Mouse (Mus musculus) kidney, adult 11 months (tissue): ENCODE data around the gene Ankub1.

ENCODE experiments used
- DNase-seq: peaks from one replicate; pipeline ENCODE4 v3.0.0; 2022

The Ankub1 gene

GRCm38 (mm10) chr3:57692719-57693118 lies at the start of gene Ankub1:
TSS of gene Ankub1 (minus strand) at chr3:57692799.
- DNase-seq, result no peak

- DNase-seq, result no peak
These were observed 47.2 kb upstream of the Ankub1 start for GRCm38 (mm10) chr3:57739830-57740229.

GRCm38 (mm10) chr3:57736419-57737095 lies 44.0 kb upstream of the Ankub1 start:
- DNase-seq, result no peak

- peak; percentile 97 for DNase-seq
These were observed 43.1 kb upstream of the Ankub1 start, which contains the start of gene Rnf13 for GRCm38 (mm10) chr3:57735511-57736370. TSS of gene Rnf13 (plus strand) at chr3:57736062.

- no peak for DNase-seq
These were observed 39.8 kb upstream of the Ankub1 start for GRCm38 (mm10) chr3:57732206-57732915.

- no peak for DNase-seq
These were observed 21.6 kb upstream of the Ankub1 start for GRCm38 (mm10) chr3:57714151-57714550.

GRCm38 (mm10) chr3:57696779-57697178 lies 4.2 kb upstream of the Ankub1 start:
- peak; percentile 35 for DNase-seq

DNA sequence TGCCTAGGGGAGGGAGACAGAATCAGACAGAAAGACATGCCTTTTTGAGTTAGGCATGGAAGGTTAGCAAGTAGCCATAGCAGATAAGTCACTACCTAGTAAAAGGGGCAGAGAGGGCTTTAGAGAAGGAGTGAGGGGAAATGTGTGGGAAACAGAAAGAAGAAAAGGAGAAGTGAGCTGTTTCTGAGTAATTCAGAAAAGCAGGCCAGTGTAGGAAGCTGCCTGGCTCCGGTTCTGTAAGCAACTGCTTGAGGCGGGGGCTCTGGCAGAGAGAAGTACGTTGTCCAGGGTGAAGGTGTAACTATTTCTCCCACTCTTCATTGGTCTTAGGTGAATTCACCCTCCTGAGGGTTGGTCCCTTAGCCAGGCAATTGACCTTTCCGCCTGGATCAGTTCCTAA lies 3.6 kb upstream of the Ankub1 start:
- peak; percentile 32 for DNase-seq

DNA sequence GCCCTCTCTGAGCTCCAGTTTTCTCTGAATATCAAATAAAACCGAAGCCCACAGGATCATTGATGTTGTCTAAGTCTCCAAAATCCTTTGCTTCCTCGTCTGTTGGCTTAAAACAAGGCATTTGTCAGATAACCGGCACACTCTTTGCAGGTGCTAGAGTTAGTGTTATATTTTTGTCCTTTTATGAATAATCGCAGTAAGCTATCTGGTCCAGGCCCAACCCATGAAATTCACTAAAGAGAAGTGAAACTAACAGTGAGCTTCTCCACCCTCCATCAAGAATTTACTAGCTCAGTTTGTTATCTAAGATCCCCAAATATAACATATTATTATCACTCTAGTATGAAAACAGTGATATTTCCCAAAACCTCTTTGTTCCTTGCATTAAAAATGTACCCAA lies 827 bp downstream of the Ankub1 start:
- no peak for DNase-seq

GRCm38 (mm10) chr3:57677786-57678185 lies 14.8 kb downstream of the Ankub1 start:
- no peak for DNase-seq

DNA sequence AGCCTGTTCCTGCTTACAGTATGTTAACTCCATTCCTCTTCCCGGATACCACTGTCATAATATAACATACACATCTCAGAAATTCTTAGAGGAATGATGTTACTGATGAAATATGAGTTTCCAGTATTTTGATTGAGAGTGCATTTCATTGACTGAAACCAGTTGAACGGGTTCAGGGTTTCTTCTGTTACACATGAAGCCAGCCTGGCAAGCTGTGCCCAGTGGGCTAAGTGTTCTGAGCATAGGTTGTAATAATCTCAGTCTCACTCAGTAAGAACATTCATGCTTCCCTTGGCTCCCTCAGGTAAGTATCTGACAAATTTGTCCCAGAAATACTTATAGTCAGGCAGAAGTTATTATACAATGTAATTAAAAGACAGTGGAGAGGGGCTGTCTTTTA lies 18.5 kb downstream of the Ankub1 start:
- DNase-seq, result no peak

DNA sequence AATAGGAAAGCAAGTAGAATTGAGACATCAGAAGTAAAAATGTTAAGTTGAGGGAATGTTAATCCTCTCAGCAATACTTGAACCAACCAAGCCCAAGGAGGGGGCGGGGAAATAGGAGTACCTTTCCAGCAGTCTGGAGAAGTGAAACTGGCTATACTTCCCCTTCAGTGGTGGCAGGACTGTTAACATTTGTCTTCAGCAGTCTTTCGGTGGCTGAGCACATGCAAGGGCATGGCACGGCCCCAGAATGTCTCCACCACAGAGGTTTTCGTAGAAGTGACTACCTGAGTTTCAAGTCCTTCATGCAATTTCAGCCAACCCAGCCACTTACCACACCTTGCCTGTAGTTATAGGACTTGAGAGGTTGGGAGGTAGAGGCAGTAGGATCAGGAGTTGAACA lies 19.0 kb downstream of the Ankub1 start:
- DNase-seq, result no peak

DNA sequence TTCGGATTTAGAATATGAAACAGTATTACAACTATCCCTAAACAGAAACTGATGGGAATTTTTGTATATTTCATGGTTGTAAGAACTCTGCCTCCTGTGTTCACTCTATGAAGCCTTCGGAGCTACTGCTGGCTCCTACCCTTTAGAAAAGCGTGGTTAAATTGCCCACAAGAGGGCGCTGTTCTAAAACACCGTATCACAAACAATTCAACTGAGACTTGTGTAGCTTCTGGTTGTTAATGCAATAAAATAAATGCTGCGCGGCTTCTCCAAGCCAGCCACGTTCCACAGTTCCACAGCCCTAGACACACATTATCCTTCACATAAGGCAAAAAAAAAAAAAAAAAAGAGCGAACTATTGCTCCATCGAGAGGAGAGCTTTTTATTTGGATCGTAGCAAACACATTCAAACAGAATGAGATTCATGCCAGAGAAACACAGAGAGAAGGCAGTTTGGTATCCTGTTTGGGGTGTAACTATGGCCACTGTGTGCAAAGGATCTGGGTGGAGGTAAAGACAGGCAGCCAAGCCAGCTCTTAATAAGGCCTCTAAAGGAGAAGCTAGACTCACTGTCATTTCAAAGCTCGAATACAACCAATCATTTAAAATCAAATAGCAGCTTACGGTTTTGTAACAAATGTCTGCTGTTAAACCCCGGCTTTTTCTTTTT lies 25.4 kb downstream of the Ankub1 start:
- peak; percentile 54 for DNase-seq

- no peak for DNase-seq
These were observed 26.7 kb downstream of the Ankub1 start for GRCm38 (mm10) chr3:57665880-57666279.

DNA sequence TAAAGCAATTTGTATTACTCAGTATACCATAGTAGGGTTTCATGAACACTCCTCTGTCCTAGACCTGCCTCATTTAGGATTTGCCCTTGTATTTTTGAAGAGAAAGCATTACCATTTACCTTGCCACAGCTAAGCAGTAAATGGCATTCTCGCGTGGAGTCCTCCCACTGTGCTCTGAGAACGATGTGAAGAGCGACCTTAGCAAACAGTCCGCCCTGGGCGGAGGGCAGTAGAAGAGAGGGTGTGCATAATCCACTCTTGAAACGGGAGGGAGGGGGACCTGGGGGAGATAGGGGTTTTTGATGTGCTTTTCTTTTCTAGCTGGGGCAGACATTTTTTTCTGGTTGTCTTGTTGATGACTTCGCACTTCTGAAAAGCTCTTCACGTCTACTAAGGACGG lies 27.9 kb downstream of the Ankub1 start:
- no peak for DNase-seq

- DNase-seq, result no peak
These were observed 28.9 kb downstream of the Ankub1 start for GRCm38 (mm10) chr3:57663731-57664130.

- DNase-seq, result no peak
These were observed 34.0 kb downstream of the Ankub1 start for GRCm38 (mm10) chr3:57658608-57659007.

DNA sequence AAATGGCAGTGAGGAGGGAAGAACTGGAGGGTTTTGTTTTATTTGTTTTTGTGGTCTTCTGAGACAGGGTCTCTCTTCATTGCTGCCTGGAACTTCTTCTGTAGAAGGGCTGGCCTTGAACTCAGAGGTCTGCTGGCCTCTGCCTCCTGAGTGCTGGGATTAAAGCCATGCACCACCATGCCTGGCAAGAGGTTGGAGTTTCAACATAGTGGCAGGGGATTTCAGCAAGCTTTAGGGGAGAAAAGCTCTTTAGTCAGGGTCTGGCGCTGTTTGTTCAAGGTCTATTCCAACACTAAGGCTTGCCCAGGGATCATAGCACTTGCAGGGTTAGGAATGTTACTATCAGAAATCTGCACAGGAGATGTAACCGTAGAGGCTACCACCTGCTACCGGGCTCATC lies 39.0 kb downstream of the Ankub1 start:
- no peak for DNase-seq

DNA sequence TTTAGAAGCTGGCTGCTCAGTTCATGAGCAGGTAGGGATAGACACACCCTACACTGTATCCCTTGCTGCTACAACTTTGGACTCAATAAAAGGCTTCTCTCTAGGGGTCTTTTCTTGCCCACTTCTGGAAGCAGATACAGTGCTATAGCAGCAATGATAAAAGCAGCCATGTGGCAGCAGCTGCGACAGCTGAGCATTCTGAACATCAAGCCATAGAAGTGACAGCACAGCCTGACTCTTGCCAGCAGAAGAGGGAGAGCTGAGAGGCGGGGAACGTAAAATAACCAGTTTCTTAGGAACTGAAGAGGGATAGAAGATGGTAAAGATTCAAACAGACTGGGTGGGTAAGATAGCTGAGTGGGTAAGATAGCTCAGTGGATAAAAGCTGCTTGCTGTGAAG lies 40.1 kb downstream of the Ankub1 start:
- no peak for DNase-seq

DNA sequence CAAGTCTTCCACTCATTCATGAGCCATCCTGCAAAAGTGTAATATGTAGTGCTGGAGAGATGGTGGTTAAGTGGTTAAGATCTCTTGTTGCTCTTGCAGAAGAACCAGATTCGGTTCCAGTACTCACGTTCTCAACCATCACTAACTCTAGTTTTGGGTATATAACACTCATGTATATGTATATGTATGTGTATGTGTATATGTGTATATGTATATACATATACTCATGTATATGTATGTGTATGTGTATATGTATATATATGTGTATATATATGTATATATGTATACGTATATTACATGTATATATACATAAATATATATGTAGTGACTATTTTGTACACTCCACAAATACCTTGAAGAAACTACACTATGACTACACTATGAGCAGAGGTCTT lies 40.7 kb downstream of the Ankub1 start:
- no peak for DNase-seq

DNA sequence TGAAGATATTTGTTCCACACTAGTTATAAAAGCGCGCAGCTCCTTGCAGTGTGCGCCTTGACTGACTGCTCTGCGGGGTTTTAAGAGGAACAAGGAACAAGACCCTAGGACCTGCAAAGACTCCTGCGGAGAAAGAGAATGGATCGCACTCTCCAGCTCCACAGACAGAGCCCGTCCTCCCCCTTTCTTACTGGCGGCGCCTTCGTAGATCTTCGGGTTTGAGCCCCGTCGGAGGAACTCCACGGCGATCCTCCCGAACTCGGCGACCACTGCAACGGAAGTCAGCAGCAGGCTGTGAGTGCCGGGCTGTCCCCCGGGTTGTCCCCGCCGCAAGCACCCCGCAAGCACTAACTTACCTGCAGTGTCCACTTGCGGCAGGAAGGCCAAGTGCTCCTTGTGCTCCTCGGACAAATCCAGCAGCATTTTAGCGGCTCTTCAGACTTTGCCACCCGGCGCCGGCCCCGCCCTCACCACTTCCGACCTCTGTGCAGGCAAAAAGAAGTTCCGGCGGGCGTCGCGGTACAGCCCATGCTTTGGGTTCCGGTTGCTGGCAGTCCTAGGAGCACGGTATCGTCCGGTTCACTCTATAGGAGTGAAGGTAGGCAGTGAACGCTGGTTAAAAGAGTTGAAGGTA lies 41.3 kb downstream of the Ankub1 start, which contains the start of gene Commd2:
Gene Commd2, minus strand, starts transcription at position 485 of the 634 bp plus-strand sequence.
- DNase-seq, result peak; percentile 81

DNA sequence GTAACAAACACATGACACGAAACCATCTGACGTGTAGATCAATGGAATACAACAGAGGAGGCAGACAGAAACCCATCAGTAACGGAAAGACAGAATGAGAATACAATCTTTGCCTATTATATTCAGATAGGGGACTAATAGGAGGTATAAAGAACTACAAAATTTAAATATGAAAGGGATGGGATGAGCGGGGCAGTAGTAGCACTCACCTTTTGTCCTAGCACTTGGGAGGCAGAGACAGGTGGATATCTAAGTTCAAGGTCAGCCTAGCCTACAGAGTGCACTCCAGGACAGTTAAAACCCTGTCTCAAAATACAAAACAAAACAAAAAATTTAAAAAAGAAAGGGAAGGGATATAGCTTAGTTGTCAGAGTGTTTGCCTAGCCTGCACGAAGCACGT lies 49.4 kb downstream of the Ankub1 start:
- DNase-seq, result no peak
